ENCODE assay signal across 20 mouse cellular contexts in genomic region chr6:72866232-72866631, GRCm38 (mm10). TPM values are rescaled to one million over a fixed set of nuclear protein-coding genes. Genes with fewer than 3 reads are reported as not detected.
DNase-seq lines count a peak whose midpoint lies in the region; ATAC-seq and TF ChIP-seq lines count a peak whose summit lies in the region.
"Had no signal": no experiment of that assay in that cellular context is flagged by ENCODE, and none has a peak within 500 bp of the region (broad histone marks: within the 10 kb centered on the region; RNA-seq: fewer than 3 reads in every experiment).

No protein-coding gene starts in this region.

- intact Hi-C loops in gastrocnemius, adult 2 months (cut with DNase I): no loop called here
- intact Hi-C loops in heart, postnatal 14 days (cut with DNase I): no loop called here

- peak; percentile 64 for ATAC-seq in liver, postnatal 0 days
- ATAC-seq in liver, embryonic 12.5 days: no peak
- ATAC-seq: forebrain, embryonic 16.5 days; hindbrain, embryonic 16.5 days had no signal

- 0 out of 2 replicates have a peak, but pooled peaks cover 2% of the 10 kb centered on the region for H3K36me3 ChIP-seq in liver, postnatal 0 days (replicated peaks; ENCODE audit: insufficient read depth, low read length)
- peaks cover 19% of the 10 kb centered on the region for H3K36me3 ChIP-seq in liver, embryonic 12.5 days
- H3K36me3 ChIP-seq: embryonic facial prominence, embryonic 12.5 days; forebrain, embryonic 12.5 days; hindbrain, embryonic 12.5 days had no signal

- TF ChIP-seq CTCF in gastrocnemius, adult 2 months (IDR thresholded peaks at IDR 0.05): no peak
- TF ChIP-seq CTCF in liver, postnatal 0 days (IDR thresholded peaks at IDR 0.05; ENCODE audit: low read depth): no peak

- H3K27ac ChIP-seq in gastrocnemius, adult 2 months: 0 out of 2 replicates have a peak overlapping the region, but pooled peaks have one; percentile 6
- peak overlapping the region; percentile 56 for H3K27ac ChIP-seq in liver, postnatal 0 days (ENCODE audit: low read depth)
- H3K27ac ChIP-seq in liver, embryonic 12.5 days: no peak overlapping the region
- H3K27ac ChIP-seq: embryonic facial prominence, embryonic 12.5 days; forebrain, embryonic 12.5 days; heart, embryonic 13.5 days; hindbrain, embryonic 12.5 days had no signal

- H3K9me3 ChIP-seq in liver, postnatal 0 days (ENCODE audit: low read length): no peaks in the 10 kb centered on the region
- H3K9me3 ChIP-seq in liver, embryonic 12.5 days (replicated peaks): no peaks in the 10 kb centered on the region
- H3K9me3 ChIP-seq: embryonic facial prominence, embryonic 12.5 days; forebrain, embryonic 12.5 days; heart, embryonic 13.5 days; hindbrain, embryonic 12.5 days had no signal

- no peak overlapping the region for H3K4me3 ChIP-seq in gastrocnemius, adult 2 months
- H3K4me3 ChIP-seq in liver, postnatal 0 days (ENCODE audit: low read depth, low read length): no peak overlapping the region
- H3K4me3 ChIP-seq in liver, embryonic 12.5 days: no peak overlapping the region
- H3K4me3 ChIP-seq: embryonic facial prominence, embryonic 12.5 days; forebrain, embryonic 12.5 days; heart, embryonic 13.5 days; hindbrain, embryonic 12.5 days had no signal

- H3K27me3 ChIP-seq in liver, postnatal 0 days (ENCODE audit: insufficient read depth, low read length): no peaks in the 10 kb centered on the region
- H3K27me3 ChIP-seq in liver, embryonic 12.5 days (replicated peaks): no peaks in the 10 kb centered on the region
- H3K27me3 ChIP-seq: embryonic facial prominence, embryonic 12.5 days; forebrain, embryonic 12.5 days; heart, embryonic 13.5 days; hindbrain, embryonic 12.5 days had no signal

- no peak for TF ChIP-seq EP300 in liver, postnatal 0 days (IDR thresholded peaks at IDR 0.05; ENCODE audit: low read depth)

- DNase-seq in gastrocnemius, adult 2 months: no peak
- DNase-seq in gastrocnemius, adult 8-10 months (ENCODE audit: low spot score in 2 of 2): no peak
- no peak for DNase-seq in liver, postnatal 0 days
- DNase-seq in adipocyte (ENCODE audit: low spot score): peak; percentile 31
- DNase-seq in gonadal fat pad, adult 2 months (ENCODE audit: low read depth): peak; percentile 26
- DNase-seq in heart, postnatal 14 days: no peak
- DNase-seq: adrenal gland, postnatal 36 days; cerebellum, adult 11 months; cerebellum, adult 8-10 months; cerebellum, postnatal 25 days; gastrocnemius, postnatal 25 days; heart, adult 11 months; heart, postnatal 4 days had no signal

- H3K4me2 ChIP-seq in liver, postnatal 0 days (ENCODE audit: low read depth, low read length): no peak overlapping the region
- H3K4me2 ChIP-seq in liver, embryonic 12.5 days: no peak overlapping the region
- H3K4me2 ChIP-seq: embryonic facial prominence, embryonic 12.5 days; forebrain, embryonic 12.5 days; heart, embryonic 13.5 days; hindbrain, embryonic 12.5 days had no signal

- WGBS in liver, postnatal 0 days (ENCODE audit: insufficient replicate concordance): 49% methylated on average over 2 of the region's 2 CpGs
- WGBS in liver, embryonic 12.5 days (ENCODE audit: insufficient replicate concordance): 68% methylated on average over 2 of the region's 2 CpGs

- H3K4me1 ChIP-seq in liver, postnatal 0 days (ENCODE audit: insufficient read depth): peaks cover 19% of the 10 kb centered on the region
- H3K4me1 ChIP-seq in liver, embryonic 12.5 days: peaks cover 36% of the 10 kb centered on the region

- no peak overlapping the region for H3K9ac ChIP-seq in liver, postnatal 0 days (replicated peaks)
- no peak overlapping the region for H3K9ac ChIP-seq in liver, embryonic 12.5 days
- H3K9ac ChIP-seq: embryonic facial prominence, embryonic 12.5 days; forebrain, embryonic 12.5 days; heart, embryonic 13.5 days; hindbrain, embryonic 12.5 days had no signal

RNA-seq across cellular contexts. Expression of gene Kcmf1, which starts 33.5 kb away (rescaled TPM):
- 100 to 1,000 TPM; 155 to 192 TPM for total RNA-seq in gastrocnemius, adult 2 months (2021)
- 100 to 1,000 TPM; 181 to 260 (median 210) TPM for total RNA-seq in gastrocnemius, adult 8-10 months (2022)
- 32.9 and 33.5 TPM in 2 replicates for polyA plus RNA-seq in liver, postnatal 0 days (2015; fragmentation: Nextera tagmentation; extraction: Ambion mirVana)
- polyA plus RNA-seq in liver, embryonic 12.5 days (2016; fragmentation: Nextera tagmentation; extraction: Ambion mirVana): 48.7 and 49.2 TPM in 2 replicates
- 79.3 and 93.0 TPM in 2 replicates for polyA plus RNA-seq in gonadal fat pad, adult 2 months (2012; rRNA removed)
- 10 to 100 TPM; 84.8 to 85.3 TPM for total RNA-seq in heart, postnatal 14 days (2021)

Comparison
In these comparisons a context has a peak if more than half of its experiments do, and no peak if none do; other contexts are left out.
1. DNase-seq: peak in adipocyte (single experiment) and gonadal fat pad, adult 2 months (single experiment); none in gastrocnemius, adult 2 months (single experiment), gastrocnemius, adult 8-10 months (0 of 2), liver, postnatal 0 days (single experiment) and heart, postnatal 14 days (0 of 2).